Mouse (Mus musculus) kidney, adult 2 months (tissue): ENCODE data around the gene Grap.

ENCODE experiments used
- CTCF ChIP-seq: fragments of 200-500 bp; conservative IDR thresholded peaks from 2 replicates; pipeline ENCODE4 v1.5.1; 2011; ENCODE audit warnings: low read depth, mild to moderate bottlenecking, control low read depth, low read length, moderate library complexity, mixed read lengths; ENCODE audit not compliant: insufficient read depth, insufficient read length
- POLR2A ChIP-seq: fragments of 200-500 bp; IDR thresholded peaks from one replicate; pipeline ENCODE4 v1.6.1; 2011; ENCODE audit warnings: low read depth, low read length, control low read depth

DNA sequence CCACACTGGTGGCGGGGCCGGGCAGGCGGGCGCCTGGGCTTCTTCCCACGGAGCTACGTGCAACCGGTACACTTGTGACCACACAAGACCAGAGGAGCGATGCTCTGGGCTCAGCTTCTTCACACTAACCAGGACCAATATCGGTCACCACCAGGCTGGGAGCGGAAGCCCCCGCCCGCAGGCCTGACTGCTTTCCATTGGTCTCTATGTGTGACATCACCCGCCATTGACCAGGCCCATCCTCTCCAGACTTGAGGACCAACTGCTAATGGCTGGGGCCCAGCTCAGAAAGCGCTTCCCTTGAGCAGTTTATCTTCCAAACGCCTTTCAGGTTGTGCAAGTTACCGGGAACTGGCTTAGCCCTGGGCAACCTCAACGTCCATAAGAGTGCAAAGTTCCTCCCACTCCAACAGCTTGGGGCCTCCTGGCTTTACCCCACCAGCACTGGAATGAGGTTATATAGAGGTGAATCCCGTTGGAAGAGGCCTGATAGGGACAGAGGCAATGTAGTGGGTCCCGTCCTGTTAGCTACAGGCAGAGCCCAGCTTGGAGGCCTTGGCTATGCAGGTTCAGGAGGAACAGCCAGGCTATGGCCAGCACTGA, 18.8 kb downstream of the Grap start:
- TF ChIP-seq CTCF (no peak), POLR2A (no peak)
